Mouse (Mus musculus): ENCODE measurements around the gene Ccdc33. TPM values are rescaled to one million over a fixed set of nuclear protein-coding genes. Genes with fewer than 3 reads are reported as not detected.

The Ccdc33 gene
- polyA plus RNA-seq, 1 experiment from 2014 or later, result 0.43 TPM

DNA sequence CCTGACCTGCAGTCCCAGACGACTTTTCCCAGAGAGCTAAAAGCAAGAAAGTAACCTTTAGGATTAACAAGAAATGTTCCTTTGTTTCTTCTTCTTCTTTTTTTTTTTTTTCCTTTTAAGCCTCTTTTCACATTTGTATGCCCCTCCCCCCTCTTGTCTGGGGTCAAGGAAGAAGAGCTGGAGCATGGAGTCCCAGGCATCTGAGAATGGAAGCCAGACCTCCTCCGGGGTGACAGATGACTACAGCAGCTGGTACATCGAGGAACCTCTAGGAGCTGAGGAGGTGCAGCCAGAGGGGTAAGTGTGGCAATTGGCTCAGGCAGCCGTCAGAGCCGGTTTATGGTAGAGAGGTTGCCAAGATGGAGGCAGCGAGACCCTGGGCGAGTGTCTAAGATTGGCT, 16.3 kb upstream of the Ccdc33 start:
- H3K4me1 ChIP-seq (ENCODE audit: control insufficient read depth, insufficient read depth, low read depth, low read length), result peaks cover 8% of the 10 kb centered on the region; the same call in 1 of the 2 replicates
- no peaks in the 10 kb centered on the region for H3K9me3 ChIP-seq (ENCODE audit: control insufficient read depth, low read length)
- 0 out of 2 replicates have a peak, but pooled peaks have one; percentile 15 for ATAC-seq
- H3K27me3 ChIP-seq (replicated peaks; ENCODE audit: control insufficient read depth, insufficient read depth, low read length), result peaks cover 12% of the 10 kb centered on the region
- WGBS, result 20% methylated on average over 7 of the region's 7 CpGs
- H3K4me3 ChIP-seq (ENCODE audit: low read length), result no peak overlapping the region
- H3K36me3 ChIP-seq (ENCODE audit: control insufficient read depth, insufficient read depth, low read length), result no peaks in the 10 kb centered on the region
- no peak overlapping the region for H3K9ac ChIP-seq (ENCODE audit: low read depth, low read length)
- H3K27ac ChIP-seq (ENCODE audit: low read depth, low read length), result peak overlapping the region; percentile 0; the same call in 1 of the 2 replicates
- 0 out of 2 replicates have a peak overlapping the region, but pooled peaks have one; percentile 1 for H3K4me2 ChIP-seq (ENCODE audit: low read length)

DNA sequence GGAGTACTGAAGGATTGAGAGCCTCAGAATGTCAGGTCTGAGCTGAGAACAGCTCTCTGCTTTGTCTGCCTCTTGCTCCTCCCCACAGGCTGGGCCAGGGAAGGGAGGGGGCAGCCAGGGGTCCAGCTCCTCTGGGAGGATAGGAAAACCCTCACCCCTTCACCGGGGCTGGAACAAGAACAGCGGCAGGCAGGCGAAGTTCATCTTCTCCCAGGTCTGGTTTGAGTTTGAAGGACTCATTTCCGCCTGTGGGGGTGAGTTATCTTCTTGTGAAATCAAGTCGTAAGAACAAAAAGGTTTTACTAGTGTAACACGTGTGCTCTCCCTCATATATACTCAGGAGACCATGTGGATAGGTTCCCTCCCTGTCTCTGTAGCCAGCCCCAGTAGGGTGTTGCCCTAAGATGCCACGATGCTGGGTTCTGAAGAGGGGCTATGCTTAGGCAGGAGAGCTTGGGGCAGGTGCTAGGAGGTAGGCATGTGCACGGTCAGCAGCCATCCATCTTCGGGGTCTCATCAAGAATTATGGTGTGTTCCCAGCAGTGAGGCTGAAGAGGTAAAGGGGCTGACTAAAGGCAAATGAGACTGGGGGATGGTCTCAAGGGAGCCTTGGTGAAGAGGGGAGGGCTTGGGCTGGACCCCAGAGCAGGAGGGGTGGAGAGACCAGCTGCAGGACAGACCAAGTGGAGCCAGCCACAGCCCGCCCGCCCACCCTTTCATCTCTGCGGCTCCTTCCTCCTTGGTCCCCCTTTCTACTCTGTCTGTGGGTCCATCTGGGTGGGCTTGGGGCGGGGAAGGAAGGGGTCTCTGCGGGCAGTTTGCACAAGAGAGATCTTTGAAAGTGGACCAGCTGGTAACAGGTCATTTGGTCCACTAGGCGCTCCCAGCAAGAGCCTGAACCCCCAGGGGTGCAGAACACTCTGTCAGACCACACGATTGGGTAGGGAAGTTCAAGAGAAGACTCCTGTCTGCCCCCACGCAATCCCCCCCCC, 15.6 kb upstream of the Ccdc33 start:
- peaks cover 12% of the 10 kb centered on the region; the same call in 1 of the 2 replicates for H3K4me1 ChIP-seq (ENCODE audit: control insufficient read depth, insufficient read depth, low read depth, low read length)
- peak overlapping the region; percentile 9; the same call in 1 of the 2 replicates for H3K27ac ChIP-seq (ENCODE audit: low read depth, low read length)
- 0 out of 2 replicates have a peak overlapping the region, but pooled peaks have one; percentile 1 for H3K4me2 ChIP-seq (ENCODE audit: low read length)
- no peaks in the 10 kb centered on the region for H3K9me3 ChIP-seq (ENCODE audit: control insufficient read depth, low read length)
- H3K27me3 ChIP-seq (replicated peaks; ENCODE audit: control insufficient read depth, insufficient read depth, low read length), result peaks cover 15% of the 10 kb centered on the region
- no peak overlapping the region for H3K4me3 ChIP-seq (ENCODE audit: low read length)
- no peaks in the 10 kb centered on the region for H3K36me3 ChIP-seq (ENCODE audit: control insufficient read depth, insufficient read depth, low read length)
- ATAC-seq, result peak; percentile 46
- H3K9ac ChIP-seq (ENCODE audit: low read depth, low read length), result no peak overlapping the region
- WGBS, result 11% methylated on average over 13 of the region's 17 CpGs

DNA sequence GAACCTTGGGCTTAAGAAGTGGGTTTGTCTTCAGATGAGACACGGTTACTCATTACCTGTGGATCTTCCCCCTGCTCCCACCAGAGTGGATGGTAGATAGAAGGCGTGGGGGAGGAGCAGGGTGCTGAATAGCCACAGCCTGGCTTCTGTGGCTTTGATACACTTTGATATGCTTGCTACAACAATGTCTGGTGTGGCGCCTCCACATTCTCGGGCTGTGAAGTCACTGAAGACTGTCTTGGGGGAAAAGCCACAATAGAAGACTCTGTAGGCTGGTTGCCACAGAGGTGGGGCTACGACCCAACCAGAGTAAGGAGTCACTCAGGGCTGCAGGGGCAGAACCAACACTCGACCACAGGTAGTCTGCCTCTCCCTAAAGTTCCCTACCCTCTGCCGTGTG, 13.1 kb upstream of the Ccdc33 start:
- Histone ChIP-seq H3K27me3 (replicated peaks; ENCODE audit: control insufficient read depth, insufficient read depth, low read length) (peaks cover 17% of the 10 kb centered on the region), H3K4me2 (ENCODE audit: low read length) (no peak overlapping the region), H3K4me3 (ENCODE audit: low read length) (no peak overlapping the region), H3K4me1 (ENCODE audit: control insufficient read depth, insufficient read depth, low read depth, low read length) (peaks cover 19% of the 10 kb centered on the region; the same call in 1 of the 2 replicates), H3K27ac (ENCODE audit: low read depth, low read length) (no peak overlapping the region), H3K9ac (ENCODE audit: low read depth, low read length) (no peak overlapping the region), H3K36me3 (ENCODE audit: control insufficient read depth, insufficient read depth, low read length) (no peaks in the 10 kb centered on the region), H3K9me3 (ENCODE audit: control insufficient read depth, low read length) (no peaks in the 10 kb centered on the region)
- no peak for ATAC-seq
- WGBS, result 61% methylated on average over 7 of the region's 7 CpGs

DNA sequence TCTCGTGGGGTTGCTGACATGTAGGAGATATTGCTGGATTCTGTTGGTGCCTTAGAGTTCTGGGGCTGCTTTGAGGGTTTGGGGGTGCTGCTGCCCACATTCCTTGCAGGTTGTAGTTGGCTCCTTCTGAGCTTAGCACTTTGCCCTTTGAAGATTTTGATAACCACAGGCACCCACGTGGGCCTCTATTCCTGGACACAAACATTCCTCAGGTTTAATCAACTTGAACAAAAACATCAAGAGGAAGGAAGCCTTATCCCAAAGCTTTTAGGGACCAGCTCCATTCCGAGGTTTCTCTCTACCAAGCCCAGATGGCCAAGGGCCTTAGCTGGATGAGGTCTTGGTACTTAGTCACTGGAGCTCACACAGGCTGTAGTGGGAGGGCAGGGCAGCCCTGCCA, 12.3 kb upstream of the Ccdc33 start:
- Histone ChIP-seq H3K27me3 (replicated peaks; ENCODE audit: control insufficient read depth, insufficient read depth, low read length) (peaks cover 17% of the 10 kb centered on the region), H3K9me3 (ENCODE audit: control insufficient read depth, low read length) (no peaks in the 10 kb centered on the region), H3K4me3 (ENCODE audit: low read length) (no peak overlapping the region), H3K36me3 (ENCODE audit: control insufficient read depth, insufficient read depth, low read length) (no peaks in the 10 kb centered on the region), H3K27ac (ENCODE audit: low read depth, low read length) (no peak overlapping the region), H3K4me1 (ENCODE audit: control insufficient read depth, insufficient read depth, low read depth, low read length) (peaks cover 19% of the 10 kb centered on the region; the same call in 1 of the 2 replicates), H3K9ac (ENCODE audit: low read depth, low read length) (no peak overlapping the region), H3K4me2 (ENCODE audit: low read length) (no peak overlapping the region)
- no peak for ATAC-seq
- 42% methylated on average over 3 of the region's 3 CpGs for WGBS

DNA sequence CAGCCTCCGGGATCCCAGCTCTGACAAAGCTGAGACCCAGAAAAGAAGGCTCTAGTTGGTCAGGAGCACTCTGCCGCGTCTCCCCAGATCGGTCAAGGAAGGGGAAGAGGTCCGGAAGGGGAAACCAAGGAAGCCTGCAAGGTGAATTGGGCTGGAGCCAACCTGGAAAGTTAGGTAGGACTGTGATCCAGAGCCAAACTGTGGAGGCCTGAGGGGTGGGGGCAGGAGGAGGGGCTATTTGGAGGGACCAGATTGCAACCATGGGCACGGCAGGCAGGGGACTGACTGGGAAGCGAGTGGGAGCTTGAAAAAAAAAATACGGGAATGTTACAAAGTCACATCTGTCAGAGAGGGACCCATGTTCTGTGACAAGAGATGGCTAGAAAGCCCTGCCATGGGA, 10.9 kb upstream of the Ccdc33 start:
- H3K27ac ChIP-seq (ENCODE audit: low read depth, low read length), result no peak overlapping the region
- peaks cover 17% of the 10 kb centered on the region for H3K27me3 ChIP-seq (replicated peaks; ENCODE audit: control insufficient read depth, insufficient read depth, low read length)
- no peaks in the 10 kb centered on the region for H3K9me3 ChIP-seq (ENCODE audit: control insufficient read depth, low read length)
- 20% methylated on average over 8 of the region's 8 CpGs for WGBS
- ATAC-seq, result no peak
- H3K4me3 ChIP-seq (ENCODE audit: low read length), result no peak overlapping the region
- no peak overlapping the region for H3K4me2 ChIP-seq (ENCODE audit: low read length)
- H3K9ac ChIP-seq (ENCODE audit: low read depth, low read length), result no peak overlapping the region
- peaks cover 18% of the 10 kb centered on the region; the same call in 1 of the 2 replicates for H3K4me1 ChIP-seq (ENCODE audit: control insufficient read depth, insufficient read depth, low read depth, low read length)
- no peaks in the 10 kb centered on the region for H3K36me3 ChIP-seq (ENCODE audit: control insufficient read depth, insufficient read depth, low read length)

DNA sequence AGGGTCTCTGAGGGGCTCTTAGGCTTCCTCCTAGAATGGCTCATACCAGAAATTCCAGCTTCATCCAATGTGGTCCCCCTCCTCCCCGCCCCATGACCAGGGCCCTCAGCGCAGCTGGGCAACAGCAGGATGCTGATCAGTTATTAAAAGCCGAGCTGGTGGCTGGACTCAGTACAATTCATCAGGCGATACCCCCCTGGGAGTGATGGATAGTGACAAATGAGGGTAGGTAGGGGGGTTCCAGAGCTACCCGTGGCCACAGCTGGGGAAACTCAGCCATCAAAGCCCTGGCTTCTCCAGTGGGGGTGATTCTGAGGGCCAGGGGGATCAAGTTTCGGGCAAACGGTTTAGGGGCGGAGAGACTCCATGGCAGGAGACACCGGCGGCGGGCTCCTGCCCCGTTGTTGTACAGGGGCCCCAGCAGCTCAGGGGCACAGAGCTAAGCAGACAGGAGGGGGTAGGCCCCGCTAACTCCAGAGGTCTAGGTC, 10.3 kb upstream of the Ccdc33 start:
- 6% methylated on average over 13 of the region's 13 CpGs for WGBS
- no peaks in the 10 kb centered on the region for H3K36me3 ChIP-seq (ENCODE audit: control insufficient read depth, insufficient read depth, low read length)
- no peaks in the 10 kb centered on the region for H3K9me3 ChIP-seq (ENCODE audit: control insufficient read depth, low read length)
- peaks cover 13% of the 10 kb centered on the region; the same call in 1 of the 2 replicates for H3K4me1 ChIP-seq (ENCODE audit: control insufficient read depth, insufficient read depth, low read depth, low read length)
- no peak overlapping the region for H3K4me3 ChIP-seq (ENCODE audit: low read length)
- H3K27ac ChIP-seq (ENCODE audit: low read depth, low read length), result no peak overlapping the region
- H3K4me2 ChIP-seq (ENCODE audit: low read length), result no peak overlapping the region
- peaks cover 17% of the 10 kb centered on the region for H3K27me3 ChIP-seq (replicated peaks; ENCODE audit: control insufficient read depth, insufficient read depth, low read length)
- H3K9ac ChIP-seq (ENCODE audit: low read depth, low read length), result no peak overlapping the region
- 0 out of 2 replicates have a peak, but pooled peaks have one; percentile 27 for ATAC-seq

DNA sequence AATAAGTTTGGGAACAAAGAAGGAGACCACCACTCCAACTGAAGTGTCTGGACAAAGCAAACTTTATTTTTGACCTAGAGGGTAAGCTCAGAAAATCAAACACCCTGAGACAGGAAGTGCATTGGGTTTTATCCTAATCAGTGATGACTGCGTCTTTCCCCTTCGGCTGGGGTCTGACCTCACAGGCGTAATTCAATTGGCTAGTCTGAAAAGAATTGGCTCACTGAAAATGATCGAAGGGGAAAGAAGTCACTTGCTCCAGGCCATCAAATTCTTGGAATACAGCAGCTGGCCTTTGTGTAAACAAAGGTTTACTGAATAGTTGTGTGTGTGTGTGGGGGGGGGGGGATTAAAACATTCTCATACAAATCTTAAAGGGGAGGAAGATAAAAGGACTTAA, 7.2 kb upstream of the Ccdc33 start:
- H3K27ac ChIP-seq (ENCODE audit: low read depth, low read length), result no peak overlapping the region
- ATAC-seq, result no peak
- H3K9me3 ChIP-seq (ENCODE audit: control insufficient read depth, low read length), result no peaks in the 10 kb centered on the region
- H3K4me1 ChIP-seq (ENCODE audit: control insufficient read depth, insufficient read depth, low read depth, low read length), result peaks cover 11% of the 10 kb centered on the region; the same call in 1 of the 2 replicates
- no peaks in the 10 kb centered on the region for H3K36me3 ChIP-seq (ENCODE audit: control insufficient read depth, insufficient read depth, low read length)
- peaks cover 11% of the 10 kb centered on the region for H3K27me3 ChIP-seq (replicated peaks; ENCODE audit: control insufficient read depth, insufficient read depth, low read length)
- H3K4me2 ChIP-seq (ENCODE audit: low read length), result no peak overlapping the region
- 36% methylated on average over 4 of the region's 4 CpGs for WGBS
- no peak overlapping the region for H3K9ac ChIP-seq (ENCODE audit: low read depth, low read length)
- H3K4me3 ChIP-seq (ENCODE audit: low read length), result no peak overlapping the region

DNA sequence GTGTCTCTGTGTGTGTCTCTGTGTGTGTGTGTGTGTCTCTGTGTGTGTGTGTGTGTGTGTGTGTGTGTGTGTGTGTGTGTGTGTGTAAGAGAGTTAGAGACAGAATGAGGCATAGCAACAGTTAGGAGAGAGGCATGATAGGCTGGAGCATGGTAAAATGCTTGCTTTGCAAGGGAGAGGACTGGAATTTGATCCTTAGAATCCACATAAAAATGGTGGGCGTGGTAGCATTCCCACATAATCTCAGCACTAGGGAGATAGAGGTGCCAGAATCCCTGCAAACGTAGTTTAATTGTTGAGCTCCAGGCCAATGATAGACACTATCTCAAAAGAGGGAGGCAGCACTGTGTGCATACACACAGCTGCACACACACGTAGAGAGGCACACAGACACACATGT, 6.5 kb upstream of the Ccdc33 start:
- Histone ChIP-seq H3K27ac (ENCODE audit: low read depth, low read length) (no peak overlapping the region), H3K4me3 (ENCODE audit: low read length) (no peak overlapping the region), H3K9ac (ENCODE audit: low read depth, low read length) (no peak overlapping the region), H3K9me3 (ENCODE audit: control insufficient read depth, low read length) (no peaks in the 10 kb centered on the region), H3K36me3 (ENCODE audit: control insufficient read depth, insufficient read depth, low read length) (no peaks in the 10 kb centered on the region), H3K27me3 (replicated peaks; ENCODE audit: control insufficient read depth, insufficient read depth, low read length) (peaks cover 9% of the 10 kb centered on the region), H3K4me1 (ENCODE audit: control insufficient read depth, insufficient read depth, low read depth, low read length) (peaks cover 11% of the 10 kb centered on the region; the same call in 1 of the 2 replicates), H3K4me2 (ENCODE audit: low read length) (no peak overlapping the region)
- WGBS, result 57% methylated on average over 3 of the region's 3 CpGs
- ATAC-seq, result no peak

DNA sequence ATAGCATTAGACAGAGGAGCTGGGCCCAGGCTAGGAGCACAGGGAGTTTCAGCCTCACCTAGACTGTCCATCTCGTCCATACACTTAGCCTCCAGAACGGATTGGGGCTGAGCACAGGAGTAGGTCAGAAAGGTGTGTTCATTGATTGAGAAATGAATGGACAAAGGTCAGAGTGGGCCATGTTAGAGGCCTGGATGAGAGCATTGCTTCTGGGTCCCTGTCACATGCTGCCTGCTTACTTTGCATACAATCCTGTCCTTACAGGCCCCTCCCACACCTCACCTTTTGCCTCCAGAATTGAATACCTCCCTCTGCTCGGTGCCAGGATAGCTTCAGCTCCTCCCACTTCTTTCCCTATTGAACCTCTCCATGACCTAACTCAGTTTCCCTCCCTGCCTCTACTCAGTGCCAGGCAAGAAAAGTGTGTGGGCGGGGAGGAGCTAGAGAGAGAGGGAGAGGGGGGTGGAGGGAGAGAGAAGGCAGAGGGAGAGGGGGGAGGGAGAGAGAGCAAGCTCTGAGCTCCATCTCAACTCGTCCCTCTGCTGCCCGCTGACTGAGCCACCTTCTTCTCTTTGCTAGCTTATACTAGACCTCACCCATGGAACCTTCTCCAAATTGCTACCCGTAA, 2.5 kb downstream of the Ccdc33 start:
- Histone ChIP-seq H3K9ac (ENCODE audit: low read depth, low read length) (peak overlapping the region; percentile 19), H3K9me3 (ENCODE audit: control insufficient read depth, low read length) (no peaks in the 10 kb centered on the region), H3K4me3 (ENCODE audit: low read length) (no peak overlapping the region), H3K36me3 (ENCODE audit: control insufficient read depth, insufficient read depth, low read length) (no peaks in the 10 kb centered on the region), H3K4me2 (ENCODE audit: low read length) (no peak overlapping the region), H3K27ac (ENCODE audit: low read depth, low read length) (no peak overlapping the region), H3K4me1 (ENCODE audit: control insufficient read depth, insufficient read depth, low read depth, low read length) (peaks cover 39% of the 10 kb centered on the region), H3K27me3 (replicated peaks; ENCODE audit: control insufficient read depth, insufficient read depth, low read length) (no peaks in the 10 kb centered on the region)
- ATAC-seq, result no peak
- WGBS, result 42% methylated on average over 7 of the region's 7 CpGs

Measured in hindbrain, embryonic 16.5 days (tissue).